Mouse (Mus musculus) heart, postnatal 0 days (tissue): ENCODE results near the gene Ttc17. TPM values are rescaled to one million over a fixed set of nuclear protein-coding genes. Genes with fewer than 3 reads are reported as not detected.

Source experiments
- ATAC-seq: fragments of 200-750 bp; cut with Nextera tagmentation; 2 replicates; pipeline ENCODE4 v1.8.0; 2017; ENCODE audit warnings: low read depth, moderate number of reproducible peaks, moderate library complexity; ENCODE audit not compliant: insufficient read depth
- DNase-seq: peaks from one replicate; pipeline ENCODE4 v3.0.0-alpha.2; 2016; ENCODE audit warnings: low spot score
- H3K27ac ChIP-seq: fragments of 300-500 bp; sonication (generic); 2 replicates; pipeline ENCODE4 v1.5.1; 2014; ENCODE audit warnings: low read depth, mild to moderate bottlenecking
- H3K27me3 ChIP-seq: fragments of 300-500 bp; sonication (generic); 2 replicates; pipeline ENCODE4 v1.6.1; 2014; ENCODE audit warnings: low read length, mixed read lengths; ENCODE audit not compliant: control insufficient read depth, insufficient read depth
- H3K36me3 ChIP-seq: fragments of 300-500 bp; sonication (generic); replicated peaks from 2 replicates; pipeline ENCODE4 v1.6.1; 2014; ENCODE audit warnings: low read length, mixed read lengths; ENCODE audit not compliant: control insufficient read depth, insufficient read depth
- H3K4me1 ChIP-seq: fragments of 300-500 bp; sonication (generic); 2 replicates; pipeline ENCODE4 v1.6.1; 2014; ENCODE audit warnings: antibody characterized with exemption; ENCODE audit not compliant: control insufficient read depth, insufficient read depth
- H3K4me2 ChIP-seq: fragments of 300-500 bp; sonication (generic); 2 replicates; pipeline ENCODE4 v1.6.1; 2014; ENCODE audit warnings: low read depth, mild to moderate bottlenecking, low read length, moderate library complexity
- H3K4me3 ChIP-seq: fragments of 300-500 bp; sonication (generic); 2 replicates; pipeline ENCODE4 v1.5.1; 2014; ENCODE audit warnings: low read depth, low read length
- H3K9ac ChIP-seq: fragments of 300-500 bp; sonication (generic); replicated peaks from 2 replicates; pipeline ENCODE4 v1.6.1; 2014; ENCODE audit warnings: low read depth, low read length, mixed read lengths
- H3K9me3 ChIP-seq: fragments of 300-500 bp; sonication (generic); replicated peaks from 2 replicates; pipeline ENCODE4 v1.6.1; 2016; ENCODE audit warnings: low read length; ENCODE audit not compliant: control insufficient read depth
- CTCF ChIP-seq: IDR thresholded peaks from 2 replicates; pipeline ENCODE4 v1.5.1; 2016; ENCODE audit warnings: antibody characterized with exemption, control low read depth, low read depth
- EP300 ChIP-seq: IDR thresholded peaks from 2 replicates; pipeline ENCODE4 v1.6.1; 2016; ENCODE audit warnings: antibody characterized with exemption, low read depth
- WGBS: fragments of 180-500 bp; shearing (Covaris S2); extraction: QIAGEN DNeasy Blood & Tissue Kit; methylation state at CpG from one replicate; pipeline ENCODE4 v1.1.7; 2014; 5-methylcytosine and 5-hydroxymethylcytosine counted together
- polyA plus RNA-seq: library from polyadenylated mRNA; unstranded; fragments of >200 nt; fragmentation: Nextera tagmentation; extraction: Ambion mirVana; gene quantifications from 2 replicates; pipeline ENCODE4 v1.2.1, GENCODE M21; 2015
- total RNA-seq: library from RNA; depleted of rRNA; stranded (reverse); fragments of >200 nt; gene quantifications from 2 replicates; pipeline ENCODE4 v1.2.3, GENCODE M21; 2014; ENCODE audit warnings: low replicate concordance

Ttc17 gene
- total and polyA plus RNA-seq, 2 experiments from 2014 or later = 12.3 to 13.7 TPM

DNA sequence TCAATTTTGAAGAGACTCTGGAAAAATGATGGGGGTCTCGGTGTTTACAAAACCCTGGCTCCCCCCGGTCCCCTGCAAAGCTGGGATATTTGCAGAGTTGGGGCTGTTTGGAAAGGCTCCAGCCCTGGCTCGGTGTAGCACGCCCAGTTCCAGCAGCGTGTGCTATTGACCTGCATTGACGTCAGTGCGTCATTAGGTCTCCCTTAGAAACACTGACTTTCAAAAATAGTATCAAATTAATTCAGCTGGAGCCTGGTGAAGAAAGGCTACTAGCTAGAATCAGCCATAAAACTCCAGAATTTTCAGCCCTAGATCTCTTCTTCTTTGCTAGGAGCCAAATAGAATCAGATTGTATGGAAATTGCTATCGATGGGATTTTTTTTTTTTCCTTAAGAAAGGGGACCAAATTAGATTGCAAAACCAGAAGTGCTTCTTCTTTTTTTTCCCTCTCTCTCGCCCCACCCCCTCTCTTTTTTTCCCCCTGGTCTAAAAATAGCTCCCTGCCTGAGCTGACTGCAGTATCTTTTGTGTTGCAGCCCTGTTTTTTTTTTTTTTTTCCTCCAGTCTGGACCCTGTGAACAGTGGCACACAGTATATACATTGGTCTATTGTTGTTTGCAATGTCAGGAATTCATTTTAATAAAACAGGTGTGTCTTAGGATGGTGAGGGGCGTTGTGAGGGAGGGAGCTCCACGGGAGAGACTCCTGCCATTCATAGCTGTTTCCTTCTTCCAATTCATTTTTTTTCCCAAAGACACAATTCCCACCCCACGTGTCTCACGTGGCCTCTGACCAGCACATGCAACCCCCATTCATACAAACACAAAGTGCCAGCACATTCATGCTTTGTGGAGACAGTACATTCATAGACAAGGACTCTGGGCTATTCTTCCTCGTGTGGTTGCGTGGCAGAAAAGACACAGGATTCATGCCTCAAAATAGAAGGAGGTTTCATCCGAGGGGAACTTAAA lies 141.0 kb downstream of the Ttc17 start:
- Histone ChIP-seq H3K27ac (peak overlapping the region; percentile 63; the same call in 1 of the 2 replicates), H3K36me3 (no peaks in the 10 kb centered on the region), H3K4me2 (peak overlapping the region; percentile 79), H3K9ac (peak overlapping the region; percentile 32; the same call in 1 of the 2 replicates), H3K4me3 (peak overlapping the region; percentile 50), H3K27me3 (no peaks in the 10 kb centered on the region), H3K4me1 (peaks cover 24% of the 10 kb centered on the region), H3K9me3 (no peaks in the 10 kb centered on the region)
- ATAC-seq (peak; percentile 72), DNase-seq (peak; percentile 64)
- TF ChIP-seq CTCF (no peak), EP300 (0 out of 2 replicates have a peak, but pooled peaks have one; percentile 23)
- 6% methylated on average over 16 of the region's 16 CpGs for WGBS

DNA sequence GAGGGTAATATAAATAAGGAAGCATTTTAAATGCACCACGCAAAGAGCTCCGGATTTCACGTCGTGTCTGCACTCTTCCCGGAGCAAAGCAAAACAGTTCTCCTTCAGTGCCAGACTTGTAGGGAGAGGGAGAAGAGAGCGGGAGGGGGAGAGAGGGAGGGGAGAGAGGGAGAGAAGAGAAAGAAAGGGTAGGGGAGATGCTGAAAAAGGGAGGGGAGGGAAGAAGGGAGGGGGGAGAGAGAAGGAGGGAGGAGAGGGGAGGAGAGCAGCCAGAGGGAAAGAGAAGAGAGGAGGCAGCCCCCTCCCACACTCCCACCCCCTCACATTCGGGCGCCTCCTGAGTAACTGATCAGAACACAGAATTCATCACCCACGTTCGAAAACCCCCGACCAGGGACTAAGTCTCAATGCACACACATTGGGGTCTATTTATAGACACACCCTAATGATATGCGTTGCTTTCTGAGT lies 141.8 kb downstream of the Ttc17 start:
- peak overlapping the region; percentile 63 for H3K27ac ChIP-seq
- H3K9ac ChIP-seq = peak overlapping the region; percentile 32
- H3K4me3 ChIP-seq = peak overlapping the region; percentile 50
- TF ChIP-seq EP300 (no peak), CTCF (no peak)
- DNase-seq (peak; percentile 34), ATAC-seq (no peak)
- H3K27me3 ChIP-seq = no peaks in the 10 kb centered on the region
- H3K4me1 ChIP-seq = peaks cover 24% of the 10 kb centered on the region
- H3K4me2 ChIP-seq = peak overlapping the region; percentile 79
- under 1% methylated on average over 12 of the region's 12 CpGs for WGBS
- no peaks in the 10 kb centered on the region for H3K9me3 ChIP-seq
- H3K36me3 ChIP-seq = no peaks in the 10 kb centered on the region

DNA sequence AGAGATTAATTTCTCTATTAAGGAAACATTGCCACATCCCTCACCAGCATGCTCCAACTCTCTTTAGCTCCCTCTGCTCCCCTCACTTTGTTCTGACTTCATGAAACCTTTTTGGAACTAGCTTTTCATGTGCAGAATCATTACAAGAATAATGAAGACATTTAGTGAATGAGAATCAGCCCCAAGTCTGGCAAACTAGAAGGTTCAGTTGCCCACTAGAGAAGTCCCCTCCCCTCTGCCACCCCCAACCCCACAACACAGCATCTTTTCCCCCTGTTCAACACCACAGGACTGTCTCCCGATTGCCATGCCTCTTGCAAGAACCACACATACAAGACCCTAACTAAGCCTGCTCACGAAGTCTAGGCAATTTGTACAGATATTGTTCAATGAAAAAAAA lies 142.5 kb downstream of the Ttc17 start:
- no peaks in the 10 kb centered on the region for H3K27me3 ChIP-seq
- no peaks in the 10 kb centered on the region for H3K36me3 ChIP-seq
- H3K4me1 ChIP-seq = peaks cover 23% of the 10 kb centered on the region
- ATAC-seq (no peak), DNase-seq (no peak)
- H3K27ac ChIP-seq = no peak overlapping the region
- 2% methylated on average over 2 of the region's 2 CpGs for WGBS
- TF ChIP-seq EP300 (no peak), CTCF (no peak)
- no peak overlapping the region for H3K9ac ChIP-seq
- peak overlapping the region; percentile 50 for H3K4me3 ChIP-seq
- H3K4me2 ChIP-seq = peak overlapping the region; percentile 79
- H3K9me3 ChIP-seq = no peaks in the 10 kb centered on the region

DNA sequence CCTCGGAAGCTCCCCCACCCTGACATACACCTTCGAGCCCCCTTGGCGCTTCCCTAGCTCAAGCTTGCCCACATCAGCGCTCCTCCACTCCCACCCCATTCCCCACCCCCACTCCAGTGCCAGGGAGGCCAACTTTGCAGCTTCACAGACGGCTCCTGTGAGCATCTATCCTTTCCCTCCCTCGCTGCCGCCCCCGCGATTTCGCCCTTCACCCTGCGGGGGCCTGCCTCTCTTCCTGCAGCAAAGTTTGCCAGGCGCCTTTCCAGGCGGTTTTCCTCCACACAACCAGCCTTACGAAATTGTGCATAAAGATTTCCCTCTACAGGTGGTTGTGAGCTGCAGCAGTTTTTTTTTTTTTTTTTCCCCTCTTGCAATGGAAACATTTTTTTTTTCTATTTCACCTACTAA lies 143.0 kb downstream of the Ttc17 start:
- Histone ChIP-seq H3K9ac (0 out of 2 replicates have a peak overlapping the region, but pooled peaks have one; percentile 21), H3K9me3 (no peaks in the 10 kb centered on the region), H3K4me1 (peaks cover 18% of the 10 kb centered on the region), H3K4me2 (peak overlapping the region; percentile 79), H3K36me3 (no peaks in the 10 kb centered on the region), H3K4me3 (peak overlapping the region; percentile 50), H3K27me3 (no peaks in the 10 kb centered on the region), H3K27ac (no peak overlapping the region)
- no peak for TF ChIP-seq EP300
- TF ChIP-seq CTCF = no peak
- ATAC-seq (peak; percentile 22; the same call in 1 of the 2 replicates), DNase-seq (no peak)
- 1% methylated on average over 14 of the region's 14 CpGs for WGBS

DNA sequence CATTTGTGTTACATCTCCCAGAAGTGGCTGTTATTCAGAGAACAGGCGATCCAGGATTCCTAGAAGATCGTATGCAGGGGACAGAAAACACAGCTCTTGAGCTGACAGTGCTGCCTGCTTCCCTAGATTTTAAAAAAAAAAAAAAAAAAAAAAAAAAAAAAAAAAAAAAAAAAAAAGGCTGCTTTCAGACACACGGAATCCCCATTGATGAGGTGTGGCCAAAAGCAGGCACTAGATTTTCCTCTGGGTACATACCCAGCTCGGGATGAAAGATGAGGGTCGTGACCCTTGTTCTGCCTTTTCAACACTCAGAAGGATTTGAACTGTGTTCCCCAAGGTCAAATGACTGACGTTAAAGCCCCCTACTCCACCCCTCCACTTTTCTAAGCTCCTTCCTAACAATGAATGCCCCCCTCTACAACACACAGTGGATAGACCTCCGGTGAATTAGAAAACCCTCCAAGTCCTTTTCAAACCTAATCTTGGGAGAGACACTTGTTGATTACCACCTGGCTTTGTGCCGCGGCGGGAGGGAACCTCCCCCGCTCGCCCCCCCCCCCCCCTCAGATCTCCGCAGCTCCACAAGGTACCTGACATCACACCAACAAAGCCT lies 143.5 kb downstream of the Ttc17 start:
- H3K9me3 ChIP-seq = no peaks in the 10 kb centered on the region
- peak overlapping the region; percentile 79 for H3K4me2 ChIP-seq
- TF ChIP-seq CTCF = no peak
- TF ChIP-seq EP300 = no peak
- no peak overlapping the region for H3K27ac ChIP-seq
- no peaks in the 10 kb centered on the region for H3K36me3 ChIP-seq
- H3K9ac ChIP-seq = 0 out of 2 replicates have a peak overlapping the region, but pooled peaks have one; percentile 21
- H3K27me3 ChIP-seq = no peaks in the 10 kb centered on the region
- 5% methylated on average over 13 of the region's 13 CpGs for WGBS
- peaks cover 13% of the 10 kb centered on the region for H3K4me1 ChIP-seq
- H3K4me3 ChIP-seq = peak overlapping the region; percentile 50
- no peak for DNase-seq
- no peak for ATAC-seq
